Mouse (Mus musculus) intestine, embryonic 15.5 days (tissue): ENCODE results near the gene Pttg1. TPM values are rescaled to one million over a fixed set of nuclear protein-coding genes. Genes with fewer than 3 reads are reported as not detected.

Experiments used
- microRNA counts: library from miRNA; unstranded; fragments of <30 nt; microRNA quantifications from one replicate; lab custom pipeline; 2016
- polyA plus RNA-seq: library from polyadenylated mRNA; unstranded; fragments of >200 nt; fragmentation: Nextera tagmentation; extraction: Ambion mirVana; gene quantifications from 2 replicates; pipeline ENCODE4 v1.2.1, GENCODE M21; 2015

Pttg1 gene
- polyA plus RNA-seq, 1 experiment from 2014 or later: 68.6 TPM

MicroRNAs encoded within 50 kb of the gene (microRNA counts, 519-probe panel; counts per million panel counts)
- 3,109 counts per million, percentile 78 among the panel's probes with 10 or more counts for microRNA mmu-miR-146a (lab: Ali Mortazavi, UCI)

Other genes starting within 250 kb of the Pttg1 start
- 44.1 and 48.0 TPM in 2 replicates for gene Slu7, start 7.5 kb upstream of the Pttg1 start, polyA plus RNA-seq
- gene C1qtnf2, start 48.0 kb upstream of the Pttg1 start, polyA plus RNA-seq: 6.3 and 6.6 TPM in 2 replicates
- 15.9 and 16.6 TPM in 2 replicates for gene Ccnjl, start 102.5 kb upstream of the Pttg1 start, polyA plus RNA-seq
- 4.4 and 5.4 TPM in 2 replicates for gene 4933415A04Rik, start 160.8 kb upstream of the Pttg1 start, polyA plus RNA-seq
- gene Fabp6, start 175.3 kb upstream of the Pttg1 start, polyA plus RNA-seq: 1.2 TPM in 2 replicates